Mouse (Mus musculus) neural tube, embryonic 15.5 days (tissue): ENCODE data around the gene St3gal4. TPM values are rescaled to one million over a fixed set of nuclear protein-coding genes. Genes with fewer than 3 reads are reported as not detected.

Experiments
- ATAC-seq: fragments of 200-750 bp; cut with Nextera tagmentation; 2 replicates; pipeline ENCODE4 v1.8.0; 2017; ENCODE audit warnings: mild to moderate bottlenecking, moderate TSS enrichment, moderate library complexity; ENCODE audit not compliant: low FRiP score
- H3K27ac ChIP-seq: fragments of 300-500 bp; sonication (generic); replicated peaks from 2 replicates; pipeline ENCODE4 v1.5.1; 2015; ENCODE audit warnings: mild to moderate bottlenecking, inconsistent platforms
- H3K27me3 ChIP-seq: fragments of 300-500 bp; sonication (generic); replicated peaks from 2 replicates; pipeline ENCODE4 v1.6.1; 2015; ENCODE audit warnings: inconsistent platforms
- H3K36me3 ChIP-seq: fragments of 300-500 bp; sonication (generic); 2 replicates; pipeline ENCODE4 v1.6.1; 2015; ENCODE audit warnings: inconsistent platforms
- H3K4me1 ChIP-seq: fragments of 300-500 bp; sonication (generic); 2 replicates; pipeline ENCODE4 v1.6.1; 2015; ENCODE audit warnings: inconsistent platforms
- H3K4me2 ChIP-seq: fragments of 300-500 bp; sonication (generic); 2 replicates; pipeline ENCODE4 v1.6.1; 2015; ENCODE audit warnings: inconsistent platforms, mild to moderate bottlenecking, moderate library complexity
- H3K4me3 ChIP-seq: fragments of 300-500 bp; sonication (generic); replicated peaks from 2 replicates; pipeline ENCODE4 v1.5.1; 2015; ENCODE audit warnings: mild to moderate bottlenecking, inconsistent platforms
- H3K9ac ChIP-seq: fragments of 300-500 bp; sonication (generic); replicated peaks from 2 replicates; pipeline ENCODE4 v1.6.1; 2015; ENCODE audit warnings: mild to moderate bottlenecking, inconsistent platforms
- H3K9me3 ChIP-seq: fragments of 300-500 bp; sonication (generic); replicated peaks from 2 replicates; pipeline ENCODE4 v1.6.1; 2016; ENCODE audit warnings: inconsistent platforms
- WGBS: fragments of 180-500 bp; shearing (Covaris S2); methylation state at CpG from one replicate; pipeline ENCODE4 v1.1.7; 2015; ENCODE audit warnings: mixed read lengths; 5-methylcytosine and 5-hydroxymethylcytosine counted together
- polyA plus RNA-seq: library from polyadenylated mRNA; unstranded; fragments of >200 nt; fragmentation: Nextera tagmentation; extraction: Ambion mirVana; gene quantifications from 2 replicates; pipeline ENCODE4 v1.2.1, GENCODE M21; 2015

The St3gal4 gene
- polyA plus RNA-seq, 1 experiment from 2014 or later: 11.4 TPM

DNA sequence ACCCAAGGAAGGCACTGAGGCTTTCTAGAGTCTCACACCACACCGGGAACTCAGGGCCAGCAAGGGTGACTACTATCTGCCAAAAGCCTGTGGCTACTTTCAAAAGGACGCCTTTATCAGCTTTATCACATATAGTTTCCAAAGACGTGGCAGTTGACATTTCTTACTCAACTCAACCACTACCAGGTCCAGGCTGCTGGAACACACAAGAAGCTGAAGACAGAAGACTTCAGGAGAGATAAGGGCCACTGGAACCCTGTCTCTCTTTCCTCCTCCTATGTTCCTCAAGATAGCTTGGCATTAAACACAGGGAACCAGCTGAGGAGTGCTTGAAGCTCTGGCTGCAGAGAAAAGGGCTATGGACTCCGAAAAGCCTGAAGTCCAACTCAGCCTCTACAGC is 21.2 kb downstream of the St3gal4 start:
- no peaks in the 10 kb centered on the region for H3K4me1 ChIP-seq
- ATAC-seq: no peak
- no peak overlapping the region for H3K4me3 ChIP-seq
- no peaks in the 10 kb centered on the region for H3K36me3 ChIP-seq
- no peak overlapping the region for H3K4me2 ChIP-seq
- no peak overlapping the region for H3K27ac ChIP-seq
- no peaks in the 10 kb centered on the region for H3K27me3 ChIP-seq
- no peaks in the 10 kb centered on the region for H3K9me3 ChIP-seq
- no peak overlapping the region for H3K9ac ChIP-seq
- 90% methylated on average over 4 of the region's 4 CpGs for WGBS

DNA sequence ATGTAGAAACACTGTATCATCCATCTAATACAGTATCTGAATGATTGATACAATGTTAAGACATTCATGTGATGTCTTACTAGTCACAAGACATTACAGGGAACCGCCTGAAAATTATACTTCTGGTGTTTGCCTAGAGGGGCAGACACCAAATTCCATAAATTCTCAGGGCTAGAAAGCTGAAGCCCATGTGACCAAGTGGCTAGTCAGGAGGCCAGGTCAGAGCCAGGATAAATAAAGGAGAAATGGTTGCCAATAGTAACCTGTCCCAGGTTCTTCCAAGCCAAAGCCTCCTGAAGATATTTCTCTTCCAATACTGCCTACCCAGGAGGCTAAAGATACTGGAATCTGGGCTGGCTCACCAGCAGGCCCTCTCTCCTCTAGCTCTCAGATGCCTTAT is 23.3 kb downstream of the St3gal4 start:
- H3K4me2 ChIP-seq: no peak overlapping the region
- WGBS: 100% methylated on average over 1 of the region's 1 CpGs
- no peak overlapping the region for H3K9ac ChIP-seq
- ATAC-seq: no peak
- no peak overlapping the region for H3K4me3 ChIP-seq
- H3K27ac ChIP-seq: no peak overlapping the region
- H3K9me3 ChIP-seq: no peaks in the 10 kb centered on the region
- no peaks in the 10 kb centered on the region for H3K4me1 ChIP-seq
- H3K27me3 ChIP-seq: no peaks in the 10 kb centered on the region
- H3K36me3 ChIP-seq: no peaks in the 10 kb centered on the region

DNA sequence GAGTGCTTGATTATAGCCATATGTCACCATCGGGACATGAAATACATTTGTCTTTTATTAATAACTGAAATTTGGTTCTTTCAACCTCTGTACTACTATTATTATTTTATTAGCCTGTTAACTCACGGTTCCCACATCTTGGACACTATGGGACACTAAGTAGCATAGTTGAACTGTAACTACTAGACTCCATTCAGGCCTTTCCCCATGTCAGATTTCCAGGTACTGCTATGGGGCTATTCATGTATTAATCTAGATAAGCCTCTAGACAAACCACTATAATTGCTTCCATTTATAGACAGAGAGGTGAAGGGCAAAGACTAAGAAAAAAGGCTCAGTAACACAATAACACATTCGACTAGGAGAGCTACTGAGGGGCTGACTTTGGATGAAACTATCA is 25.7 kb downstream of the St3gal4 start:
- no peaks in the 10 kb centered on the region for H3K4me1 ChIP-seq
- H3K9ac ChIP-seq: no peak overlapping the region
- H3K4me2 ChIP-seq: no peak overlapping the region
- no peaks in the 10 kb centered on the region for H3K27me3 ChIP-seq
- H3K27ac ChIP-seq: no peak overlapping the region
- no peak overlapping the region for H3K4me3 ChIP-seq
- no peak for ATAC-seq
- no peaks in the 10 kb centered on the region for H3K9me3 ChIP-seq
- H3K36me3 ChIP-seq: no peaks in the 10 kb centered on the region
- 93% methylated on average over 3 of the region's 3 CpGs for WGBS

DNA sequence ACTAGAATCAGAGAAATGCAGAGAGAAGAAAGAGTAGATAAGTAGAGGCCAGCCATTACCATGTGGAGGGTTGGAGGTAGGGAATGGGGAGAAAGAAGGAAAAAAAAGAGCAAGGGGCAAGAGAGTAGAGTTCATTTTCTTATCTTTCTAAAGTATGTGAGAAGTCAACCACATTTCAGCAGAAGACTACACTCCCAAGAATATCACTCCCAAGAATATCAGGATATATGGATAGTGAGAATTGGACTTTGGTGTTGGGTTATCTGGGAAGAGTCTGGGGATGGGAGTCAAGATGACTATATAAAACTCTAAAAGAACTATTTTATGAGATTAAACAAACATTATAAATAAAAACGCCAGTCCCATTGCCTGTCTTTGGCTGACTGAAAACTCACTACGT is 26.2 kb downstream of the St3gal4 start:
- Histone ChIP-seq H3K9ac (no peak overlapping the region), H3K4me2 (no peak overlapping the region), H3K27ac (no peak overlapping the region), H3K27me3 (no peaks in the 10 kb centered on the region), H3K4me1 (no peaks in the 10 kb centered on the region), H3K9me3 (no peaks in the 10 kb centered on the region), H3K4me3 (no peak overlapping the region), H3K36me3 (no peaks in the 10 kb centered on the region)
- 98% methylated on average over 2 of the region's 2 CpGs for WGBS
- ATAC-seq: no peak

DNA sequence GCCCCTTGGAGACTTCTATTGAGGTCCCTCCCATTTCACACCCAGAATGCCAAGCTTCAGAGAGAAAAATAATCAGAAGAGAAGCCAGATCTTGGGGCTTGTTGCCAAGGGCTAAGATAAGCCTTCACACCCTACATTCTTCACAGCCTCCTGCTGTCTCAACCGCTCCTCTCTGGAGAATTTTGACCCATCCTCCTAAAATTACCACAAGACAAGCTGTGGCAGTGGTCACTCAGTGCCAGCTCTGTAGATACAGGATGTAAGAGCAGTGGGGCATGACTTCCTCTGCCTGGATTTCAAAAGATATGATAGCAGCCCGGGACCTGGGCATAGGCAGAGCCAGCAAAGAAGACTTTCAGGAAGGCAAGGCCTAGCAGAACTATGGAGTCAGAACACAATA is 57.6 kb downstream of the St3gal4 start:
- Histone ChIP-seq H3K4me2 (no peak overlapping the region), H3K36me3 (no peaks in the 10 kb centered on the region), H3K4me3 (no peak overlapping the region), H3K27me3 (no peaks in the 10 kb centered on the region), H3K9ac (no peak overlapping the region), H3K27ac (no peak overlapping the region), H3K4me1 (no peaks in the 10 kb centered on the region), H3K9me3 (no peaks in the 10 kb centered on the region)
- 76% methylated on average over 2 of the region's 2 CpGs for WGBS
- no peak for ATAC-seq

DNA sequence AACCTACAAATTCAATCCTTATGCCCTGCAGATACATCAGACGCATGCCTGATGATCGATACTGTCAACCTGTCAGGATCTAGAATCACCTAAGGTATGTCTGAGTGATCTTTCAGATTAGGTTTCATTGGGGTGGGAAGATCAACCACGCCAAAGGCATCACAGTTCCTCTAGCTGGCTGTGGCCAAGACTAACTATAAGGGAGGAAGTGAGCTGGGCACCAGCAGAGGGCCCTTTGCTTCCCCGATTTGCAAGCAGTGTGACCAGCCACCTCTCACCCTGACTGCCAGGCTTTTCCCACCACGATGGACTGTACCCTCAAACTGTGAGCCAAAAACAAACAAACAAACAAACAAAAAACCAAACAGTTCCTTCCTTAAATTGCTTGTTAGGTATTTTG is 59.2 kb downstream of the St3gal4 start:
- ATAC-seq: no peak
- WGBS: 91% methylated on average over 5 of the region's 5 CpGs

DNA sequence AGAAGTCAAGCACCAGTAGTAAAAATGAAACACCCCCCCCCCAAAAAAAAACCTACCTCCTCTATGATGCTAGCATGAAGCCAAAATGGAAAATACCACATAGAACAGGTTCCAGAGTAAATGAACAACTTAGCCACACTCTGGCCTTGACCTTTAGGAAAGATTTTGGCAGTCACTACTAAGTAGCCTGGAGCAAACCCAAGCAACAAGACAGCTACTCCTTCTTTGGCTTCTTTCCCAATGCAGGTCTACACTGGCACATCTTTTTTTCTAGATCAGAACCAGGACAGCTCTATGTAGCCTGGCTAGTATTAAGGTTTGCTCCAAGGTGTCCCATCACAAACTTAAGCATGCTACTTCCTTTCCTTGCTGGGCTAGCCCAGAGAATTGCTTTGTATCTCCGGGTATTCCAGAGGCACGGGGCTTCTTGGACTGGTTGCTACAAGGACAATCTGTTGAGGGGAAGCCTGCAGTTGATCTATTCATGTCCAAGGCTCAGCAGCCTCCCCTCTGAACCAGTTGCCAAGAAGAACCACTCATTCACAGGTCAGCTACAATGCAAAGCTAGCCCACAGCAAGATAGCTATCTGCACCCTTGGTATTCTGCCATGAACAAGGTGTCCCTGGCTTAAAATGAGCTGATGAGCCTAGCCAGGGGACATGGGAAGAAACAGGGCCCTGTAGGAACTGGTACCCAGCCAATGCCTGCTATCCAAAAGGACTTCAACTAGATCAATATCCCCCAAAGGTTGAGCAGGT is 60.3 kb downstream of the St3gal4 start:
- Histone ChIP-seq H3K27me3 (no peaks in the 10 kb centered on the region), H3K9ac (no peak overlapping the region), H3K4me2 (no peak overlapping the region), H3K4me3 (no peak overlapping the region), H3K36me3 (no peaks in the 10 kb centered on the region), H3K27ac (no peak overlapping the region), H3K4me1 (no peaks in the 10 kb centered on the region), H3K9me3 (no peaks in the 10 kb centered on the region)
- WGBS: 90% methylated on average over 2 of the region's 2 CpGs
- ATAC-seq: no peak

More for the DNA sequence above, 59.2 kb downstream of the St3gal4 start:
- Histone ChIP-seq H3K9ac (no peak overlapping the region), H3K9me3 (no peaks in the 10 kb centered on the region), H3K4me3 (no peak overlapping the region), H3K27me3 (no peaks in the 10 kb centered on the region), H3K36me3 (no peaks in the 10 kb centered on the region), H3K4me1 (no peaks in the 10 kb centered on the region), H3K27ac (no peak overlapping the region), H3K4me2 (no peak overlapping the region)

DNA sequence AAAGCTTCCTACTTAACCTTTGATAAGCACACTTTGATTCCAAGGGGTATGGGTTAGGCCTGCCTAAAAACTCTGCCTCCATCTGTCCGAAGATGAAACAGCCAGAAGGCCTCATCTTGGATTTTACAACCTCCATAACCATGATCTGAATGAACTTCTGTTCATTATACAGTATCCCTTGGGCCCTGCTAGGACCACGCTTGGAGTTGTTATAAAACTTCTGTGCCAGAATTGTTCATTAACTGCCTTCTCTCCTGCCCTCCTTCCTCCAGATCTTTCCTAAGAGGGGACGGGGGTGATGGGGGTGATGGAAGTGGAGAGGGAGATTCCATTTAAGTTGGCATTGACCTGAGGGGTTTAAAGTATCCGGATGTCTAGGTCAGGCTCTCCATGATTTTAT is 60.9 kb downstream of the St3gal4 start:
- Histone ChIP-seq H3K9ac (no peak overlapping the region), H3K36me3 (no peaks in the 10 kb centered on the region), H3K4me1 (no peaks in the 10 kb centered on the region), H3K4me3 (no peak overlapping the region), H3K4me2 (no peak overlapping the region), H3K27ac (no peak overlapping the region), H3K9me3 (no peaks in the 10 kb centered on the region), H3K27me3 (no peaks in the 10 kb centered on the region)
- no peak for ATAC-seq
- 86% methylated on average over 4 of the region's 4 CpGs for WGBS

DNA sequence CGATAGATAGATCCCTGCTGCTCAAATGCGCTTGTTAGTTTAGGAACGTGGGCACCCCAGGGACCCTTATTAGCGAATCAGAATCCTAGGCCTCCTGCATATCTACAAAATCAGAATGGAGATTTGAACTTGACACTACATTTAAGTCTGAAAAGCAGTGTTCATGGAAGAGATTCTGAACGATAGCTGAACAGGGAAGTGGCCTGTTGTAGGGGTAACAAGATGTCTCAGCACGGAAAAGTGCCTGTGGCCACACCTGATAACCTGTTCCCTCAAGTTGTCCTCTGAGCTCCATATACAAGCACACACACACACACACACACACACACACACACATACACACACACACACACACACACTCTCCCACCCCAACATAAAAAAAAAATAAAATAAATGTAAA is 61.4 kb downstream of the St3gal4 start:
- no peaks in the 10 kb centered on the region for H3K9me3 ChIP-seq
- no peaks in the 10 kb centered on the region for H3K27me3 ChIP-seq
- no peaks in the 10 kb centered on the region for H3K4me1 ChIP-seq
- no peak overlapping the region for H3K4me3 ChIP-seq
- peaks cover 5% of the 10 kb centered on the region for H3K36me3 ChIP-seq
- H3K9ac ChIP-seq: no peak overlapping the region
- WGBS: 87% methylated on average over 6 of the region's 6 CpGs
- no peak overlapping the region for H3K27ac ChIP-seq
- ATAC-seq: no peak
- H3K4me2 ChIP-seq: no peak overlapping the region

DNA sequence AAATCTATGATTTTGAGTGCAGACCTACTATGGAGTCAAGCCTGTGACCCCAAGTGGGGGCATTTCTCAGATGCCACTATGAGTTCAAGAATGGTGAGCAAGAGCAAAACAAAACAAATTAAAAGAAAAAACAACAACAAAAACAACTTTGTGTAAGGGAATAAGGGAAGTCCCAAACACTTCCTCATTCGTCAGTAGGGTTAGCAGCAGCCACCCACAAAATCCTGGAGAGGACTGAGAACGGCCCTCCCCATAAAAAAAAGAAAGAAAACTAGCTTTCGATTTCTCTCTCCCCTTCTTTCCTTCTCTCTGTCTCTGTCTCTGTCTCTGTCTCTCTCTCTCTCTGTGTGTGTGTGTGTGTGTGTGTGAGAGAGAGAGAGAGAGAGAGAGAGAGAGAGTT is 62.5 kb downstream of the St3gal4 start:
- Histone ChIP-seq H3K4me2 (no peak overlapping the region), H3K4me3 (no peak overlapping the region), H3K9ac (no peak overlapping the region), H3K27ac (no peak overlapping the region), H3K36me3 (peaks cover 11% of the 10 kb centered on the region), H3K4me1 (no peaks in the 10 kb centered on the region), H3K27me3 (no peaks in the 10 kb centered on the region), H3K9me3 (no peaks in the 10 kb centered on the region)
- 90% methylated on average over 3 of the region's 3 CpGs for WGBS
- no peak for ATAC-seq

DNA sequence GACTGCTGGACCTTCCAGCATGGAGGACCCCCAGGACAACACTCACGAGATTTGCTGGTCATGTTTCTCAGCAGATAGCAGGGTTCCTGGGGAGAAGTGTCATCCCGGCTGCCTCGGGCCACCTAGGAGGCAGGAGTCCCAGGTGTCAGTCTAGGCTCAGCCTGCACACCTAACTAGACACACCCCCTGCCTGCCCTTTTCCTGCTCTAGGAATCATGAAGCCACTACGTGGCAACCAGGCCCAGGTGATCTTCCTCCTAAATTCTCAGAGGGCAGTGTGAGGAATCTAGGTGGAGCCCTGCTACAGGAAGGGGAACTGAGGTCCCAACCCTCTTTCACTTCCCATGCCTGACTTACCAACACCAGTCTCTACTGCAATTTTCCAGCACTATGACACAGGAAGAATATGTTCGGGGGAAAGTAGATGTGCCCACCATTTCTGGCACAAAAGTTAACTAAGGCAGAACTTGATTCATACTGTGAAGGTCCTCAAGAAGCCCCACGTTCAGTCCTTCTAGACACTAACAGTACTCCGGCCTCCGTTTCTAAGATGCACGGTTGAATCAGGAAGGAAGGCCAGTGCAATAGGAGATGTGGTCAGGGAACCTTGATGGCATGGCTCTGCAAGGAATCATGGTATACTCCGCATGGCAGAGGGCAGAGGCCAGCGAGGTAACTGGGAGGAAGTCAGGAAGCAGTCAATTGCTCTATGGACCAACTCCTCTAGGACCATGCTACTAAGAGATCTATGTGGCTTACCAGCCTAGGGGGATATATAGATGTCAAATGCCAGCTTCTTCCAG is 63.3 kb downstream of the St3gal4 start:
- Histone ChIP-seq H3K4me3 (no peak overlapping the region), H3K9me3 (no peaks in the 10 kb centered on the region), H3K4me2 (no peak overlapping the region), H3K27me3 (no peaks in the 10 kb centered on the region), H3K9ac (no peak overlapping the region), H3K27ac (no peak overlapping the region), H3K36me3 (peaks cover 11% of the 10 kb centered on the region), H3K4me1 (no peaks in the 10 kb centered on the region)
- no peak for ATAC-seq
- WGBS: 93% methylated on average over 11 of the region's 11 CpGs

DNA sequence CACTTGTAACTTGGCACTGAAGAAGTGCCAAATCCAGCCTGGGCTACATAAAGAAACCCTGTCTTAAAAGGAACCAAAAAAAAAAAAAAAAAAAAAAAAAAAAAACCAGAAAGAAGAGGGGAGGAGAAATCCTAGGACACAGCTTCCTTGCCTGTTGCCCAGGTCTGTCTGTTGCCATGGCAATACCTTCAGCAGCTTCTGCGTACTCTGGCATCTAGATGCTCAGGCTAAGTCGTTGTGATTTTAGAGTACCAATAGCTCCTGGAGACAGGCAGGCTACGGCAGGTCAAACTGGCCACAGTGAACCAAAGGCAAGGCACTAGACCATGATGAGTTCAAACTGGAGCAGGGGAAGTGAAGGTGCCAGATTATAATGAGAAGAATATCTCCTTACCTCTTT is 65.4 kb downstream of the St3gal4 start:
- H3K9ac ChIP-seq: no peak overlapping the region
- WGBS: 75% methylated on average over 3 of the region's 3 CpGs
- no peak for ATAC-seq
- no peak overlapping the region for H3K4me2 ChIP-seq
- H3K4me1 ChIP-seq: no peaks in the 10 kb centered on the region
- H3K9me3 ChIP-seq: no peaks in the 10 kb centered on the region
- no peak overlapping the region for H3K4me3 ChIP-seq
- H3K27me3 ChIP-seq: no peaks in the 10 kb centered on the region
- H3K27ac ChIP-seq: no peak overlapping the region
- peaks cover 11% of the 10 kb centered on the region for H3K36me3 ChIP-seq
